Mouse (Mus musculus) regulatory T cell (primary cell): ENCODE measurements around the gene Plekhd1.

Experiments
- in situ Hi-C: fragments of 300-600 bp; cut with MboI, MseI; formaldehyde crosslinking; loops from one replicate; pipeline ENCODE4 v1.15.1; 2025; ENCODE audit warnings: high pct_unique_total_duplicates

Gene Plekhd1

GRCm38 (mm10) chr12:80698526-80699143, 6.2 kb downstream of the Plekhd1 start:
- in situ Hi-C loops = loop anchor here (25.0 kb wide), 1 partner anchor 1811 kb away; no protein-coding TSS in a partner anchor

- in situ Hi-C loops = loop anchor here (25.0 kb wide), 1 partner anchor 1812 kb away; no protein-coding TSS in a partner anchor
These were observed 6.7 kb downstream of the Plekhd1 start for GRCm38 (mm10) chr12:80699144-80699531.

GRCm38 (mm10) chr12:80701332-80701731, 8.9 kb downstream of the Plekhd1 start:
- in situ Hi-C loops = no loop called here

GRCm38 (mm10) chr12:80706208-80706914, 14.0 kb downstream of the Plekhd1 start:
- in situ Hi-C loops = no loop called here

- in situ Hi-C loops = no loop called here
These were observed 14.7 kb downstream of the Plekhd1 start for GRCm38 (mm10) chr12:80706915-80707604.

- in situ Hi-C loops = no loop called here
These were observed 23.5 kb downstream of the Plekhd1 start for GRCm38 (mm10) chr12:80715915-80716314.

- in situ Hi-C loops = no loop called here
These were observed 26.8 kb downstream of the Plekhd1 start for GRCm38 (mm10) chr12:80719141-80719540.

GRCm38 (mm10) chr12:80720507-80720906, 28.1 kb downstream of the Plekhd1 start:
- in situ Hi-C loops = no loop called here

- in situ Hi-C loops = no loop called here
These were observed 29.1 kb downstream of the Plekhd1 start for GRCm38 (mm10) chr12:80721458-80721857.

GRCm38 (mm10) chr12:80724853-80725559, 32.6 kb downstream of the Plekhd1 start:
- in situ Hi-C loops = no loop called here

- in situ Hi-C loops = no loop called here
These were observed 35.8 kb downstream of the Plekhd1 start for GRCm38 (mm10) chr12:80728207-80728606.

GRCm38 (mm10) chr12:80728814-80729213, 36.4 kb downstream of the Plekhd1 start:
- in situ Hi-C loops = no loop called here

- in situ Hi-C loops = no loop called here
These were observed 37.6 kb downstream of the Plekhd1 start for GRCm38 (mm10) chr12:80729758-80730530.

GRCm38 (mm10) chr12:80730567-80730966, 38.2 kb downstream of the Plekhd1 start:
- in situ Hi-C loops = no loop called here

GRCm38 (mm10) chr12:80734526-80735470, 42.4 kb downstream of the Plekhd1 start:
- in situ Hi-C loops = no loop called here

- in situ Hi-C loops = no loop called here
These were observed 44.3 kb downstream of the Plekhd1 start for GRCm38 (mm10) chr12:80736464-80737282.

- in situ Hi-C loops = no loop called here
These were observed 44.9 kb downstream of the Plekhd1 start for GRCm38 (mm10) chr12:80737283-80737600.

GRCm38 (mm10) chr12:80739482-80739881, 47.1 kb downstream of the Plekhd1 start:
- in situ Hi-C loops = no loop called here

- in situ Hi-C loops = no loop called here
These were observed 52.2 kb downstream of the Plekhd1 start for GRCm38 (mm10) chr12:80744614-80745013.
